Comparison of ENCODE assay signal across 8 mouse cellular contexts in the genomic region with DNA sequence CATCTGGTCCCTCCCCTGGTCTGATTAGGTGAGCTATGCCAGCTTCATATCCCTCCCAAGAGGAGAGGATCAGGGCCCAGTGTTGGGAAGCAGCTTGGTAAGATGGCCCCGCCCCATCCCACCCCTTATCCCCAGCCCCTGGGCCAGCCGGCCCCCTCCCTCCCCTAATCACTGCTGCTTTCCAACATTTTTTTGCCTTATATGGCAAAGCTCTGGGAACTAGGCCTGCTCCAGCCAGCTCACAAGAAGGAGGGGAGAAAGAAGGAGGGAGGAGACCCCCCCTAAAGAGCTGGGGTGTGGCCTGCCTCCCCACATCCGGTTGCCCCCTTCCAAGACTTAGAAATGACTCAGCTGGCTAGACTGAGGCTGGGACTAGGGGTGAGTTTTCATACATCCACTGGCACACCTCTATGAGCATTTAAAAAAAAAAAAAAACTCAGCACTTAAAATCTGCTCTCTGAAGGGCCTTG. TPM values are rescaled to one million over a fixed set of nuclear protein-coding genes. Genes with fewer than 3 reads are reported as not detected.
DNase-seq lines count a peak whose midpoint lies in the region; ATAC-seq and TF ChIP-seq lines count a peak whose summit lies in the region.

No protein-coding gene starts in this region.

- TF ChIP-seq POLR2A in CH12.LX (IDR thresholded peaks at IDR 0.05; ENCODE audit: low read depth, low read length), result no peak

- H3K79me2 ChIP-seq in CH12.LX (replicated peaks; ENCODE audit: control insufficient read depth, extremely low read depth, insufficient read depth, poor library complexity, severe bottlenecking), result peaks cover 13% of the 10 kb centered on the region; the same call in 1 of the 2 replicates

- peak; percentile 34 for DNase-seq in CH12.LX (ENCODE audit: extremely low read depth)
- peak; percentile 95 for DNase-seq in Muller cell, postnatal 12 days (ENCODE audit: inconsistent ontology term)
- DNase-seq in heart, postnatal 0 days (ENCODE audit: low spot score), result peak; percentile 79
- DNase-seq in kidney, postnatal 25 days, result peak; percentile 40 to 71
- peak; percentile 47 for DNase-seq in testis, postnatal 10 days (ENCODE audit: low spot score)
- no peak for DNase-seq in left cerebral cortex, adult 8-10 months (ENCODE audit: low spot score in 2 of 2)

- H3K27ac ChIP-seq in CH12.LX (ENCODE audit: insufficient read depth, low read depth), result peak overlapping the region; percentile 53; the same call in 1 of the 2 replicates
- H3K27ac ChIP-seq in embryonic facial prominence, embryonic 15.5 days (replicated peaks), result peak overlapping the region; percentile 88
- H3K27ac ChIP-seq in heart, postnatal 0 days (ENCODE audit: low read depth), result peak overlapping the region; percentile 96

- peak overlapping the region; percentile 90 for H3K4me2 ChIP-seq in CH12.LX (ENCODE audit: insufficient read depth, low read depth, poor library complexity, severe bottlenecking)
- peak overlapping the region; percentile 51 for H3K4me2 ChIP-seq in embryonic facial prominence, embryonic 15.5 days (replicated peaks)
- peak overlapping the region; percentile 67 for H3K4me2 ChIP-seq in heart, postnatal 0 days (ENCODE audit: low read depth, low read length)

- peak; percentile 74 for ATAC-seq in embryonic facial prominence, embryonic 15.5 days (ENCODE audit: insufficient number of reproducible peaks, low FRiP score, low TSS enrichment, low read depth)
- peak; percentile 54 for ATAC-seq in heart, postnatal 0 days (ENCODE audit: insufficient read depth, low read depth)

- dilution Hi-C loops in CH12.LX (cut with MboI; ENCODE audit: extremely low pct_ligation_motif_present, extremely low pct_unique_long_range_greater_than_20kb, low sequenced_read_pairs), result no loop called here

- no peaks in the 10 kb centered on the region for H3K9me3 ChIP-seq in CH12.LX (replicated peaks; ENCODE audit: low read length)
- H3K9me3 ChIP-seq in embryonic facial prominence, embryonic 15.5 days (replicated peaks), result no peaks in the 10 kb centered on the region
- no peaks in the 10 kb centered on the region for H3K9me3 ChIP-seq in heart, postnatal 0 days (replicated peaks; ENCODE audit: control insufficient read depth, low read length)
- H3K9me3 ChIP-seq in megakaryocyte, embryonic 14.5 days, result peaks cover 4% of the 10 kb centered on the region; the same call in 1 of the 2 replicates

- TF ChIP-seq RAD21 in CH12.LX (IDR thresholded peaks at IDR 0.05; ENCODE audit: low read depth, low read length), result no peak

- peak overlapping the region; percentile 80; the same call in 1 of the 2 replicates for H3K9ac ChIP-seq in CH12.LX (ENCODE audit: insufficient read depth, low read depth)
- peak overlapping the region; percentile 6; the same call in 1 of the 2 replicates for H3K9ac ChIP-seq in embryonic facial prominence, embryonic 15.5 days
- H3K9ac ChIP-seq in heart, postnatal 0 days (replicated peaks; ENCODE audit: low read depth, low read length), result peak overlapping the region; percentile 84; the same call in 1 of the 2 replicates

- peaks cover 4 to 24% of the 10 kb centered on the region in 2 experiments; a peak in 3 of 4 replicates for H3K4me1 ChIP-seq in CH12.LX (ENCODE audit: control insufficient read depth in 1 of 2, insufficient read depth in 2 of 2)
- H3K4me1 ChIP-seq in embryonic facial prominence, embryonic 15.5 days, result peaks cover 9% of the 10 kb centered on the region; the same call in 1 of the 2 replicates
- H3K4me1 ChIP-seq in heart, postnatal 0 days (ENCODE audit: control insufficient read depth, insufficient read depth), result 0 out of 2 replicates have a peak, but pooled peaks cover 7% of the 10 kb centered on the region
- H3K4me1 ChIP-seq in megakaryocyte, embryonic 14.5 days, result peaks cover 54% of the 10 kb centered on the region

- WGBS in embryonic facial prominence, embryonic 15.5 days, result 9% methylated on average over 3 of the region's 3 CpGs
- WGBS in heart, postnatal 0 days, result 14% methylated on average over 3 of the region's 3 CpGs

- peaks cover 31 to 35% of the 10 kb centered on the region in 2 experiments for H3K36me3 ChIP-seq in CH12.LX (replicated peaks in 1 of 2; ENCODE audit: control insufficient read depth in 1 of 2, insufficient read depth in 1 of 2, low read length in 1 of 2)
- H3K36me3 ChIP-seq in embryonic facial prominence, embryonic 15.5 days, result peaks cover 34% of the 10 kb centered on the region
- peaks cover 33% of the 10 kb centered on the region for H3K36me3 ChIP-seq in heart, postnatal 0 days (replicated peaks; ENCODE audit: control insufficient read depth, insufficient read depth, low read length)
- H3K36me3 ChIP-seq in megakaryocyte, embryonic 14.5 days (replicated peaks; ENCODE audit: low read length), result peaks cover 41% of the 10 kb centered on the region

- H3K27me3 ChIP-seq in CH12.LX (replicated peaks), result no peaks in the 10 kb centered on the region
- H3K27me3 ChIP-seq in embryonic facial prominence, embryonic 15.5 days, result no peaks in the 10 kb centered on the region
- H3K27me3 ChIP-seq in heart, postnatal 0 days (ENCODE audit: control insufficient read depth, insufficient read depth, low read length), result no peaks in the 10 kb centered on the region
- H3K27me3 ChIP-seq in megakaryocyte, embryonic 14.5 days (replicated peaks), result peaks cover 22% of the 10 kb centered on the region

- TF ChIP-seq EP300 in CH12.LX (IDR thresholded peaks at IDR 0.05; ENCODE audit: low read length), result no peak
- 0 out of 2 replicates have a peak, but pooled peaks have one; percentile 51 for TF ChIP-seq EP300 in heart, postnatal 0 days (IDR thresholded peaks at IDR 0.05; ENCODE audit: low read depth)

- no peak for TF ChIP-seq CTCF in CH12.LX (conservative IDR thresholded peaks at IDR 0.05 in 1 of 2, IDR thresholded peaks at IDR 0.05 in 1 of 2; ENCODE audit: low read depth in 2 of 2, low read length in 2 of 2)
- no peak for TF ChIP-seq CTCF in heart, postnatal 0 days (IDR thresholded peaks at IDR 0.05; ENCODE audit: low read depth)

- in situ Hi-C loops in CH12.LX (cut with MboI; ENCODE audit: low pct_ligation_motif_present, low pct_unique_long_range_greater_than_20kb, low sequenced_read_pairs), result loop anchor here (5.0 to 10.0 kb wide), 2 partner anchors 120 to 168 kb away; a partner anchor contains a TSS

- H3K4me3 ChIP-seq in CH12.LX (replicated peaks in 1 of 3; ENCODE audit: low read depth in 2 of 3, low read length in 2 of 3, poor library complexity in 1 of 3), result peak overlapping the region in 2 of 3 experiments; percentile 58 to 88
- peak overlapping the region; percentile 54 for H3K4me3 ChIP-seq in embryonic facial prominence, embryonic 15.5 days (replicated peaks)
- H3K4me3 ChIP-seq in heart, postnatal 0 days (ENCODE audit: low read depth, low read length), result peak overlapping the region; percentile 57
- peak overlapping the region; percentile 94 for H3K4me3 ChIP-seq in megakaryocyte, embryonic 14.5 days (replicated peaks)

RNA-seq across cellular contexts. Expression of a gene that starts 5.0 kb away (rescaled TPM):
- total RNA-seq in CH12.LX (2012; rRNA removed) (78.7 and 82.4 TPM in 2 replicates), CH12.LX (2014; rRNA removed) (56.8 and 70.2 TPM in 2 replicates)
- 82.6 and 91.6 TPM in 2 replicates for polyA plus RNA-seq in CH12.LX (2012; ENCODE audit: insufficient read length, low read depth)
- 226 and 234 TPM in 2 replicates for polyA plus RNA-seq in embryonic facial prominence, embryonic 15.5 days (2015; fragmentation: Nextera tagmentation; extraction: Ambion mirVana)
- total RNA-seq in heart, postnatal 0 days (2014; rRNA removed; ENCODE audit: low replicate concordance), result 374 and 672 TPM in 2 replicates
- polyA plus RNA-seq in heart, postnatal 0 days (2015; fragmentation: Nextera tagmentation; extraction: Ambion mirVana), result 58.0 and 67.4 TPM in 2 replicates
- polyA plus RNA-seq in megakaryocyte, embryonic 14.5 days (2012; ENCODE audit: insufficient read depth, low replicate concordance), result 106 and 299 TPM in 2 replicates
- 10 to 100 TPM; 48.4 to 70.4 (median 61.4) TPM for total RNA-seq in left cerebral cortex, adult 8-10 months (2022)

RNA-seq across cellular contexts. Expression of a gene that starts 9.8 kb away (rescaled TPM):
- total RNA-seq in CH12.LX (2012; rRNA removed) (65.4 and 65.6 TPM in 2 replicates), CH12.LX (2014; rRNA removed) (80.1 and 99.4 TPM in 2 replicates)
- 73.8 and 132 TPM in 2 replicates for polyA plus RNA-seq in CH12.LX (2012; ENCODE audit: insufficient read length, low read depth)
- 26.5 and 28.8 TPM in 2 replicates for polyA plus RNA-seq in embryonic facial prominence, embryonic 15.5 days (2015; fragmentation: Nextera tagmentation; extraction: Ambion mirVana)
- total RNA-seq in heart, postnatal 0 days (2014; rRNA removed; ENCODE audit: low replicate concordance), result 34.4 and 73.4 TPM in 2 replicates
- 13.1 and 13.2 TPM in 2 replicates for polyA plus RNA-seq in heart, postnatal 0 days (2015; fragmentation: Nextera tagmentation; extraction: Ambion mirVana)
- 39.1 and 49.4 TPM in 2 replicates for polyA plus RNA-seq in megakaryocyte, embryonic 14.5 days (2012; ENCODE audit: insufficient read depth, low replicate concordance)
- total RNA-seq in left cerebral cortex, adult 8-10 months (2022), result 10 to 100 TPM; 33.5 to 39.5 (median 38.8) TPM

RNA-seq across cellular contexts. Expression of a gene that starts 26.0 kb away (rescaled TPM):
- total RNA-seq in CH12.LX (2012; rRNA removed), result 3,647 and 3,697 TPM in 2 replicates
- 3,137 and 3,420 TPM in 2 replicates for total RNA-seq in CH12.LX (2014; rRNA removed)
- 200 and 459 TPM in 2 replicates for polyA plus RNA-seq in CH12.LX (2012; ENCODE audit: insufficient read length, low read depth)
- 678 and 798 TPM in 2 replicates for polyA plus RNA-seq in embryonic facial prominence, embryonic 15.5 days (2015; fragmentation: Nextera tagmentation; extraction: Ambion mirVana)
- total RNA-seq in heart, postnatal 0 days (2014; rRNA removed; ENCODE audit: low replicate concordance), result 2,015 and 2,184 TPM in 2 replicates
- polyA plus RNA-seq in heart, postnatal 0 days (2015; fragmentation: Nextera tagmentation; extraction: Ambion mirVana), result 410 and 447 TPM in 2 replicates
- 328 and 1,584 TPM in 2 replicates for polyA plus RNA-seq in megakaryocyte, embryonic 14.5 days (2012; ENCODE audit: insufficient read depth, low replicate concordance)
- total RNA-seq in left cerebral cortex, adult 8-10 months (2022), result 100 to 1,000 TPM; 134 to 270 (median 185) TPM

RNA-seq across cellular contexts. Expression of a gene that starts 37.1 kb away (rescaled TPM):
- total RNA-seq in CH12.LX (2012; rRNA removed), result 31.9 and 40.4 TPM in 2 replicates
- total RNA-seq in CH12.LX (2014; rRNA removed), result 29.2 and 31.6 TPM in 2 replicates
- polyA plus RNA-seq in CH12.LX (2012; ENCODE audit: insufficient read length, low read depth), result 25.6 and 29.0 TPM in 2 replicates
- polyA plus RNA-seq in embryonic facial prominence, embryonic 15.5 days (2015; fragmentation: Nextera tagmentation; extraction: Ambion mirVana), result 98.0 and 103 TPM in 2 replicates
- total RNA-seq in heart, postnatal 0 days (2014; rRNA removed; ENCODE audit: low replicate concordance), result 69.3 and 71.1 TPM in 2 replicates
- polyA plus RNA-seq in heart, postnatal 0 days (2015; fragmentation: Nextera tagmentation; extraction: Ambion mirVana), result 60.9 and 69.7 TPM in 2 replicates
- polyA plus RNA-seq in megakaryocyte, embryonic 14.5 days (2012; ENCODE audit: insufficient read depth, low replicate concordance), result 29.6 and 48.2 TPM in 2 replicates
- 10 to 100 TPM; 60.9 to 67.1 (median 63.8) TPM for total RNA-seq in left cerebral cortex, adult 8-10 months (2022)

RNA-seq across cellular contexts. Expression of a gene that starts 37.5 kb away (rescaled TPM):
- total RNA-seq in CH12.LX (2012; rRNA removed) (3.4 and 4.7 TPM in 2 replicates), CH12.LX (2014; rRNA removed) (3.8 and 5.1 TPM in 2 replicates)
- polyA plus RNA-seq in CH12.LX (2012; ENCODE audit: insufficient read length, low read depth), result 4.3 and 4.6 TPM in 2 replicates
- 16.8 and 20.1 TPM in 2 replicates for polyA plus RNA-seq in embryonic facial prominence, embryonic 15.5 days (2015; fragmentation: Nextera tagmentation; extraction: Ambion mirVana)
- total RNA-seq in heart, postnatal 0 days (2014; rRNA removed; ENCODE audit: low replicate concordance), result 11.7 and 26.5 TPM in 2 replicates
- 14.5 and 15.8 TPM in 2 replicates for polyA plus RNA-seq in heart, postnatal 0 days (2015; fragmentation: Nextera tagmentation; extraction: Ambion mirVana)
- 2.8 TPM in 1 of 2 replicates, not detected in the other for polyA plus RNA-seq in megakaryocyte, embryonic 14.5 days (2012; ENCODE audit: insufficient read depth, low replicate concordance)
- 1 to 10 TPM; 1.8 to 5.0 (median 3.1) TPM for total RNA-seq in left cerebral cortex, adult 8-10 months (2022)

Comparison
In these comparisons a context has a peak if more than half of its experiments do, and no peak if none do; other contexts are left out.
1. DNase-seq: peak in CH12.LX (single experiment), Muller cell, postnatal 12 days (single experiment), heart, postnatal 0 days (single experiment), kidney, postnatal 25 days (2 of 2) and testis, postnatal 10 days (single experiment); none in left cerebral cortex, adult 8-10 months (0 of 2).
2. H3K9ac ChIP-seq: peak in every context shown above with its lines; median percentile 84 in heart, postnatal 0 days; 80 in CH12.LX; 6 in embryonic facial prominence, embryonic 15.5 days.
3. Peak in every context shown above with its lines, with median percentiles within 50 percentile points of each other: H3K27ac ChIP-seq, H3K4me2 ChIP-seq and H3K4me3 ChIP-seq.